Mouse (Mus musculus): Measurements from ENCODE around the gene Adamts2.
A peak's percentile ranks its signal among the peaks of the same experiment; 100 is the strongest.

The Adamts2 gene

GRCm38 (mm10) chr11:50845951-50846350 is 244.1 kb downstream of the Adamts2 start:
- DNase-seq (ENCODE audit: low read depth, low spot score) = no peak

GRCm38 (mm10) chr11:50847047-50847446 is 245.2 kb downstream of the Adamts2 start:
- DNase-seq (ENCODE audit: low read depth, low spot score) = peak; percentile 60

- DNase-seq (ENCODE audit: low read depth, low spot score) = peak; percentile 75
These were observed 246.7 kb downstream of the Adamts2 start for GRCm38 (mm10) chr11:50848520-50849137.

- peak; percentile 66 for DNase-seq (ENCODE audit: low read depth, low spot score)
These were observed 247.4 kb downstream of the Adamts2 start for GRCm38 (mm10) chr11:50849310-50849709.

- DNase-seq (ENCODE audit: low read depth, low spot score) = peak; percentile 89
These were observed 248.4 kb downstream of the Adamts2 start, which contains the start of gene Grm6 for GRCm38 (mm10) chr11:50850177-50850735. Grm6 (plus strand) TSS chr11:50850685.

- DNase-seq (ENCODE audit: low read depth, low spot score) = peak; percentile 71
These were observed 249.2 kb downstream of the Adamts2 start for GRCm38 (mm10) chr11:50850989-50851601.

All from A20 (cell line).